Mouse (Mus musculus): ENCODE measurements around the gene Gstt4.

- TF ChIP-seq POLR2A (IDR thresholded peaks at IDR 0.05; ENCODE audit: insufficient read depth, low read length) (no peak), CTCF (IDR thresholded peaks at IDR 0.05; ENCODE audit: low read depth, low read length) (no peak)
Measured at GRCm38 (mm10) chr10:75856155-75856907, 34.0 kb upstream of the Gstt4 start.
